Mouse (Mus musculus): Measurements from ENCODE around the gene Upk1a.

DNA sequence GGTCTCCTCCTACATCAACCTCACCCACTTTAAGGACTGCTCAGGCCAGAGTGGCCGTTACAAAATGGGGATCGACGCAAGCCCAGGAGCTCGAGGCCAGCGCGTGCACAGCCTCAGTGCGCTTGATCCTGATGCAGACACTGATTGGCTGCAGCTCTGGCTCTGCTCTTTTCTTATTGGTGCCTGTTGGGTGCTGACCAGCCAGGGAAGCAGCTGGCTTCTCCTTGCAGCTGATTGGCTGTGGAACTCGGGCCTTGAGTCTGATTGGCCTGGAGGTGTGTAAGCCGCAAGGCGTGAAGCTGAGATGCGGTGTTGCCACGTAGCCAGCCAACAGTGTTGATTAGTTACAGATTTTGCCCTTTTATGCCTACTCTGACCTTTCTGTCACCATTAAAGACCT is 13.9 kb downstream of the Upk1a start, which contains the start of gene Zbtb32:
- no peak for TF ChIP-seq CTCF (IDR thresholded peaks at IDR 0.05; ENCODE audit: borderline replicate concordance, extremely low read depth, insufficient read depth, insufficient read length)
- no peak for TF ChIP-seq POLR2A (IDR thresholded peaks at IDR 0.05; ENCODE audit: borderline replicate concordance, extremely low read depth, insufficient read depth, insufficient read length, poor library complexity, severe bottlenecking)
